37 mouse cellular contexts compared by ENCODE assay signal in genomic region chr17:56545945-56546344, GRCm38 (mm10). TPM values are rescaled to one million over a fixed set of nuclear protein-coding genes. Genes with fewer than 3 reads are reported as not detected.
A peak's percentile ranks its signal among the peaks of the same experiment; 100 is the strongest.
DNase-seq lines count a peak whose midpoint lies in the region; ATAC-seq and TF ChIP-seq lines count a peak whose summit lies in the region.
"Had no signal": no experiment of that assay in that cellular context is flagged by ENCODE, and none has a peak within 500 bp of the region (broad histone marks: within the 10 kb centered on the region; RNA-seq: fewer than 3 reads in every experiment).

No protein-coding gene starts in this region.

- no peak overlapping the region for H3K9ac ChIP-seq in forebrain, embryonic 13.5 days
- H3K9ac ChIP-seq in forebrain, embryonic 16.5 days (replicated peaks; ENCODE audit: low read depth, low read length), result no peak overlapping the region
- no peak overlapping the region for H3K9ac ChIP-seq in hindbrain, embryonic 14.5 days
- H3K9ac ChIP-seq: embryonic facial prominence, embryonic 13.5 days; limb, embryonic 12.5 days; liver, embryonic 13.5 days; lung, embryonic 14.5 days; midbrain, embryonic 13.5 days; neural tube, embryonic 13.5 days had no signal

- ATAC-seq in forebrain, embryonic 13.5 days, result no peak
- ATAC-seq in forebrain, embryonic 16.5 days, result no peak
- ATAC-seq in megakaryocyte-erythroid progenitor cell, adult 5-6 weeks (replicated peaks; ENCODE audit: low FRiP score, low TSS enrichment, poor library complexity, severe bottlenecking), result 0 out of 2 replicates have a peak, but pooled peaks have one; percentile 45
- no peak for ATAC-seq in hindbrain, embryonic 14.5 days (ENCODE audit: low FRiP score)
- ATAC-seq: midbrain, embryonic 13.5 days had no signal

- H3K4me2 ChIP-seq in forebrain, embryonic 13.5 days, result no peak overlapping the region
- H3K4me2 ChIP-seq in forebrain, embryonic 16.5 days (ENCODE audit: low read length), result no peak overlapping the region
- no peak overlapping the region for H3K4me2 ChIP-seq in hindbrain, embryonic 14.5 days (replicated peaks)
- H3K4me2 ChIP-seq: embryonic facial prominence, embryonic 13.5 days; heart, embryonic 11.5 days; hindbrain, embryonic 13.5 days; limb, embryonic 12.5 days; liver, embryonic 13.5 days; lung, embryonic 14.5 days; midbrain, embryonic 13.5 days; neural tube, embryonic 13.5 days had no signal

- WGBS in forebrain, embryonic 13.5 days, result 71% methylated on average over 1 of the region's 1 CpGs
- 82% methylated on average over 1 of the region's 1 CpGs for WGBS in forebrain, embryonic 16.5 days
- WGBS in lung, adult 2 months, result 67% methylated on average over 1 of the region's 1 CpGs
- WGBS in hindbrain, embryonic 14.5 days, result 93% methylated on average over 1 of the region's 1 CpGs
- 73% methylated on average over 1 of the region's 1 CpGs for WGBS in midbrain, embryonic 10.5 days

- no peak for TF ChIP-seq CTCF in lung, adult 2 months (IDR thresholded peaks at IDR 0.05; ENCODE audit: insufficient read depth, low read length)

- no peaks in the 10 kb centered on the region for H3K36me3 ChIP-seq in forebrain, embryonic 13.5 days (ENCODE audit: poor library complexity, severe bottlenecking)
- H3K36me3 ChIP-seq in forebrain, embryonic 16.5 days (ENCODE audit: control insufficient read depth, insufficient read depth), result no peaks in the 10 kb centered on the region
- H3K36me3 ChIP-seq in hindbrain, embryonic 14.5 days (replicated peaks; ENCODE audit: control insufficient read depth, insufficient read depth), result no peaks in the 10 kb centered on the region
- H3K36me3 ChIP-seq in midbrain, embryonic 10.5 days, result no peaks in the 10 kb centered on the region
- H3K36me3 ChIP-seq: embryonic facial prominence, embryonic 13.5 days; hindbrain, embryonic 13.5 days; limb, embryonic 12.5 days; liver, embryonic 13.5 days; midbrain, embryonic 13.5 days; neural tube, embryonic 13.5 days had no signal

- no peaks in the 10 kb centered on the region for H3K27me3 ChIP-seq in forebrain, embryonic 13.5 days
- no peaks in the 10 kb centered on the region for H3K27me3 ChIP-seq in forebrain, embryonic 16.5 days (replicated peaks; ENCODE audit: control insufficient read depth, insufficient read depth, low read length)
- no peaks in the 10 kb centered on the region for H3K27me3 ChIP-seq in hindbrain, embryonic 14.5 days (ENCODE audit: control insufficient read depth, insufficient read depth, low read length)
- 0 out of 2 replicates have a peak, but pooled peaks cover 10% of the 10 kb centered on the region for H3K27me3 ChIP-seq in midbrain, embryonic 10.5 days (ENCODE audit: low read depth, poor library complexity, severe bottlenecking)
- H3K27me3 ChIP-seq: embryonic facial prominence, embryonic 13.5 days; hindbrain, embryonic 13.5 days; limb, embryonic 12.5 days; midbrain, embryonic 13.5 days had no signal

- peaks cover 64% of the 10 kb centered on the region for H3K4me1 ChIP-seq in forebrain, embryonic 13.5 days
- peaks cover 30% of the 10 kb centered on the region for H3K4me1 ChIP-seq in forebrain, embryonic 16.5 days (replicated peaks; ENCODE audit: control insufficient read depth, insufficient read depth, low read length)
- H3K4me1 ChIP-seq in lung, adult 2 months (ENCODE audit: control insufficient read depth, insufficient read depth, low read length), result no peaks in the 10 kb centered on the region
- H3K4me1 ChIP-seq in hindbrain, embryonic 14.5 days (replicated peaks; ENCODE audit: control insufficient read depth, insufficient read depth, low read length), result peaks cover 17% of the 10 kb centered on the region
- H3K4me1 ChIP-seq in midbrain, embryonic 10.5 days, result peaks cover 22% of the 10 kb centered on the region

- H3K4me3 ChIP-seq in forebrain, embryonic 13.5 days, result no peak overlapping the region
- no peak overlapping the region for H3K4me3 ChIP-seq in forebrain, embryonic 16.5 days (replicated peaks; ENCODE audit: low read length)
- no peak overlapping the region for H3K4me3 ChIP-seq in lung, adult 2 months (replicated peaks; ENCODE audit: extremely low read depth, low read depth, low read length)
- H3K4me3 ChIP-seq in hindbrain, embryonic 14.5 days (replicated peaks; ENCODE audit: low read length), result no peak overlapping the region
- H3K4me3 ChIP-seq in midbrain, embryonic 10.5 days, result no peak overlapping the region
- H3K4me3 ChIP-seq: embryonic facial prominence, embryonic 13.5 days; hindbrain, embryonic 13.5 days; layer of hippocampus, adult 2 months; left cerebral cortex, adult 2 months; limb, embryonic 12.5 days; liver, embryonic 13.5 days; midbrain, embryonic 13.5 days; neural tube, embryonic 13.5 days had no signal

- DNase-seq in lung, adult 2 months, result peak; percentile 0
- no peak for DNase-seq in lung, postnatal 14 days
- peak; percentile 40 for DNase-seq in c-Kit-positive CD71-positive TER-119-negative erythroid progenitor cells, embryonic 14.5 days (ENCODE audit: low read depth)
- DNase-seq in hindbrain, embryonic 14.5 days (ENCODE audit: low spot score), result no peak
- no peak for DNase-seq in midbrain, embryonic 10.5 days (ENCODE audit: low spot score)
- DNase-seq: adrenal gland, postnatal 25 days; B cell, adult 2 months; cerebellum, adult 9-11 months; gastrocnemius, postnatal 14 days; heart, postnatal 36 days; kidney, adult 18-20 months; kidney, postnatal 36 days; liver, embryonic 13.5 days; lung, embryonic 14.5 days; retina, postnatal 1 day; right cerebral cortex, postnatal 14 days; thymus, postnatal 14 days had no signal

- no peak for TF ChIP-seq POLR2A in lung, adult 2 months (IDR thresholded peaks at IDR 0.05; ENCODE audit: borderline replicate concordance, extremely low read depth, low read depth, low read length)

- no peaks in the 10 kb centered on the region for H3K9me3 ChIP-seq in forebrain, embryonic 13.5 days (replicated peaks)
- H3K9me3 ChIP-seq in forebrain, embryonic 16.5 days (ENCODE audit: control insufficient read depth, low read length), result no peaks in the 10 kb centered on the region
- H3K9me3 ChIP-seq in hindbrain, embryonic 14.5 days (ENCODE audit: control insufficient read depth, low read length), result no peaks in the 10 kb centered on the region
- no peaks in the 10 kb centered on the region for H3K9me3 ChIP-seq in midbrain, embryonic 10.5 days (replicated peaks)
- H3K9me3 ChIP-seq: embryonic facial prominence, embryonic 13.5 days; hindbrain, embryonic 13.5 days; limb, embryonic 12.5 days; liver, embryonic 13.5 days; midbrain, embryonic 13.5 days; neural tube, embryonic 13.5 days had no signal

- H3K27ac ChIP-seq in forebrain, embryonic 13.5 days, result 0 out of 2 replicates have a peak overlapping the region, but pooled peaks have one; percentile 87
- H3K27ac ChIP-seq in forebrain, embryonic 16.5 days (ENCODE audit: low read length), result no peak overlapping the region
- no peak overlapping the region for H3K27ac ChIP-seq in hindbrain, embryonic 14.5 days
- H3K27ac ChIP-seq in midbrain, embryonic 10.5 days (replicated peaks), result no peak overlapping the region
- H3K27ac ChIP-seq: embryonic facial prominence, embryonic 13.5 days; left cerebral cortex, adult 2 months; limb, embryonic 12.5 days; liver, embryonic 13.5 days had no signal

RNA-seq across cellular contexts. Expression of gene Gm20219, which starts 8.2 kb away (rescaled TPM):
- polyA plus RNA-seq in forebrain, embryonic 13.5 days (2015; fragmentation: Nextera tagmentation; extraction: Ambion mirVana), result 1.2 and 1.7 TPM in 2 replicates
- polyA plus RNA-seq in forebrain, embryonic 16.5 days (2015; fragmentation: Nextera tagmentation; extraction: Ambion mirVana), result 0.51 and 0.92 TPM in 2 replicates
- 10.2 and 16.7 TPM in 2 replicates for polyA plus RNA-seq in lung, adult 2 months (2012; rRNA removed)
- 2.8 TPM in 1 of 2 replicates, not detected in the other for total RNA-seq in megakaryocyte-erythroid progenitor cell, adult 5-6 weeks (2014; fragmentation: Nextera tagmentation)
- not detected in 2 replicates for total RNA-seq in megakaryocyte-erythroid progenitor cell, adult 5-6 weeks (2017)
- 0.65 and 1.3 TPM in 2 replicates for polyA plus RNA-seq in hindbrain, embryonic 14.5 days (2014; fragmentation: Nextera tagmentation; extraction: Ambion mirVana)
- polyA plus RNA-seq in midbrain, embryonic 10.5 days (2016; fragmentation: Nextera tagmentation; extraction: Ambion mirVana), result 0.80 and 0.89 TPM in 2 replicates

RNA-seq across cellular contexts. Expression of gene Znrf4, which starts 33.7 kb away (rescaled TPM):
- polyA plus RNA-seq in forebrain, embryonic 13.5 days (2015; fragmentation: Nextera tagmentation; extraction: Ambion mirVana), result 0.14 TPM in 1 of 2 replicates, not detected in the other
- polyA plus RNA-seq in forebrain, embryonic 16.5 days (2015; fragmentation: Nextera tagmentation; extraction: Ambion mirVana), result 0.21 TPM in 1 of 2 replicates, not detected in the other
- polyA plus RNA-seq in lung, adult 2 months (2012; rRNA removed), result 0.17 and 0.22 TPM in 2 replicates
- total RNA-seq in megakaryocyte-erythroid progenitor cell, adult 5-6 weeks (2014; fragmentation: Nextera tagmentation), result not detected in 2 replicates
- total RNA-seq in megakaryocyte-erythroid progenitor cell, adult 5-6 weeks (2017), result not detected in 2 replicates
- polyA plus RNA-seq in hindbrain, embryonic 14.5 days (2014; fragmentation: Nextera tagmentation; extraction: Ambion mirVana), result not detected in 2 replicates
- not detected in 2 replicates for polyA plus RNA-seq in midbrain, embryonic 10.5 days (2016; fragmentation: Nextera tagmentation; extraction: Ambion mirVana)
- total RNA-seq: adrenal gland, adult 18-20 months; adrenal gland, postnatal 25 days; gastrocnemius, postnatal 14 days; granulocyte monocyte progenitor cell, adult 5-6 weeks; heart, postnatal 36 days; layer of hippocampus, adult 2 months; layer of hippocampus, postnatal 14 days; left cerebral cortex, adult 2 months; left cerebral cortex, postnatal 25 days; megakaryocyte, adult 5-6 weeks had no signal
- polyA plus RNA-seq: embryonic facial prominence, embryonic 13.5 days; heart, embryonic 11.5 days; heart, embryonic 16.5 days; hindbrain, embryonic 13.5 days; kidney, embryonic 16.5 days; limb, embryonic 12.5 days; liver, embryonic 13.5 days; lung, embryonic 14.5 days; midbrain, embryonic 13.5 days; neural tube, embryonic 13.5 days; stomach, embryonic 16.5 days; urinary bladder, adult 2 months had no signal

RNA-seq across cellular contexts. Expression of gene Safb2, which starts 38.4 kb away (rescaled TPM):
- 77.9 and 84.3 TPM in 2 replicates for polyA plus RNA-seq in forebrain, embryonic 13.5 days (2015; fragmentation: Nextera tagmentation; extraction: Ambion mirVana)
- 72.9 and 85.4 TPM in 2 replicates for polyA plus RNA-seq in forebrain, embryonic 16.5 days (2015; fragmentation: Nextera tagmentation; extraction: Ambion mirVana)
- 92.1 and 99.5 TPM in 2 replicates for polyA plus RNA-seq in lung, adult 2 months (2012; rRNA removed)
- total RNA-seq in megakaryocyte-erythroid progenitor cell, adult 5-6 weeks (2014; fragmentation: Nextera tagmentation), result 158 and 166 TPM in 2 replicates
- total RNA-seq in megakaryocyte-erythroid progenitor cell, adult 5-6 weeks (2017), result 108 and 115 TPM in 2 replicates
- polyA plus RNA-seq in hindbrain, embryonic 14.5 days (2014; fragmentation: Nextera tagmentation; extraction: Ambion mirVana), result 47.5 and 49.6 TPM in 2 replicates
- 80.9 and 85.6 TPM in 2 replicates for polyA plus RNA-seq in midbrain, embryonic 10.5 days (2016; fragmentation: Nextera tagmentation; extraction: Ambion mirVana)

RNA-seq across cellular contexts. Expression of gene Safb, which starts 38.7 kb away (rescaled TPM):
- 126 and 135 TPM in 2 replicates for polyA plus RNA-seq in forebrain, embryonic 13.5 days (2015; fragmentation: Nextera tagmentation; extraction: Ambion mirVana)
- 121 and 133 TPM in 2 replicates for polyA plus RNA-seq in forebrain, embryonic 16.5 days (2015; fragmentation: Nextera tagmentation; extraction: Ambion mirVana)
- 102 and 115 TPM in 2 replicates for polyA plus RNA-seq in lung, adult 2 months (2012; rRNA removed)
- total RNA-seq in megakaryocyte-erythroid progenitor cell, adult 5-6 weeks (2014; fragmentation: Nextera tagmentation), result 122 and 171 TPM in 2 replicates
- total RNA-seq in megakaryocyte-erythroid progenitor cell, adult 5-6 weeks (2017), result 92.4 and 103 TPM in 2 replicates
- polyA plus RNA-seq in hindbrain, embryonic 14.5 days (2014; fragmentation: Nextera tagmentation; extraction: Ambion mirVana), result 75.7 and 75.8 TPM in 2 replicates
- 148 and 157 TPM in 2 replicates for polyA plus RNA-seq in midbrain, embryonic 10.5 days (2016; fragmentation: Nextera tagmentation; extraction: Ambion mirVana)

Comparison
In these comparisons a context has a peak if more than half of its experiments do, and no peak if none do; other contexts are left out.
1. DNase-seq: peak in lung, adult 2 months (single experiment) and c-Kit-positive CD71-positive TER-119-negative erythroid progenitor cells, embryonic 14.5 days (single experiment); none in lung, postnatal 14 days (single experiment), hindbrain, embryonic 14.5 days (single experiment) and midbrain, embryonic 10.5 days (single experiment).